Mouse (Mus musculus) heart, adult 2 months (tissue): ENCODE data around the gene C130060K24Rik.

Experiments
- CTCF ChIP-seq: fragments of 200-600 bp; IDR thresholded peaks from 2 replicates; pipeline ENCODE4 v1.8.1; 2022; ENCODE audit warnings: antibody characterized with exemption, mild to moderate bottlenecking, moderate library complexity
- EP300 ChIP-seq: fragments of 200-500 bp; IDR thresholded peaks from 2 replicates; pipeline ENCODE4 v1.6.1; 2011; ENCODE audit warnings: low read depth, low read length, control low read depth; ENCODE audit not compliant: insufficient read depth
- POLR2A ChIP-seq: fragments of 200-500 bp; IDR thresholded peaks from 2 replicates; pipeline ENCODE4 v1.6.1; 2011; ENCODE audit warnings: mild to moderate bottlenecking, low read depth, low read length, control low read depth; ENCODE audit not compliant: insufficient read depth

- no peak for TF ChIP-seq EP300
- no peak for TF ChIP-seq CTCF
- no peak for TF ChIP-seq POLR2A
These were observed 5.0 kb upstream of the C130060K24Rik start for GRCm38 (mm10) chr6:65375918-65376317.
